Mouse (Mus musculus): Measurements from ENCODE around the gene Foxe1.

DNA sequence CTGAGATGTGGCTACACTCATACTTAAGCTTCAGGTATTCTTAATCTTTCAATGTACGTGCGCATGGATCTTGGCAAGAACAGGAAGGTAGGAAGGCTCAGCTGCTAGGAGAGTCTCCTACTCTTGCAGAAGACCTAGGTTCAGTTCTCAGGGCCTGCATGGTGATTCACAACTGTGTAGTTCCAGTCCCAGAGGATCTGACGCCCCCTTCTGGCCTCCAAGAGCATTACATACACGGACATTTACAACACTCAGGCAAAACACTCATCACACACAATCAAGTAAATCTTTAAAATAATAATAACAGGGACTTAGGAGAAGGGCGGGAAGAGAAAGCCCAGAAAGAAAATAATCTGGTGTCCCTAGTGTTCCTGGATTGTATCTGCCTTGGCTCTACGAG, 31.0 kb downstream of the Foxe1 start:
- TF ChIP-seq POLR2A (IDR thresholded peaks at IDR 0.05; ENCODE audit: control insufficient read depth, low read depth, low read length) (no peak), CTCF (IDR thresholded peaks at IDR 0.05; ENCODE audit: control insufficient read depth, insufficient read depth, insufficient replicate concordance, low read depth, low read length) (peak; percentile 39; the same call in 1 of the 2 replicates)
